Mouse (Mus musculus): ENCODE measurements around the gene Crabp2.
A peak's percentile ranks its signal among the peaks of the same experiment; 100 is the strongest.

The Crabp2 gene

GRCm38 (mm10) chr3:87927452-87927851 lies 21.0 kb upstream of the Crabp2 start:
- no peak for DNase-seq (ENCODE audit: low read depth, low spot score)

- DNase-seq (ENCODE audit: low read depth, low spot score) = no peak
Measured at GRCm38 (mm10) chr3:87929341-87930077, 19.0 kb upstream of the Crabp2 start.

- peak; percentile 100 for DNase-seq (ENCODE audit: low read depth, low spot score)
Measured at GRCm38 (mm10) chr3:87930078-87930795, 18.2 kb upstream of the Crabp2 start, which contains the start of the genes Isg20l2 and Rrnad1. TSS of gene Isg20l2 (plus strand) at chr3:87930314. TSS of gene Rrnad1 (minus strand) at chr3:87930717.

- DNase-seq (ENCODE audit: low read depth, low spot score) = no peak
Measured at GRCm38 (mm10) chr3:87934026-87934425, 14.4 kb upstream of the Crabp2 start.

GRCm38 (mm10) chr3:87934501-87934900 lies 14.0 kb upstream of the Crabp2 start:
- DNase-seq (ENCODE audit: low read depth, low spot score) = no peak

- no peak for DNase-seq (ENCODE audit: low read depth, low spot score)
Measured at GRCm38 (mm10) chr3:87935201-87935600, 13.3 kb upstream of the Crabp2 start.

- DNase-seq (ENCODE audit: low read depth, low spot score) = peak; percentile 88
Measured at GRCm38 (mm10) chr3:87935776-87936175, 12.7 kb upstream of the Crabp2 start.

- DNase-seq (ENCODE audit: low read depth, low spot score) = no peak
Measured at GRCm38 (mm10) chr3:87940611-87941010, 7.9 kb upstream of the Crabp2 start.

- no peak for DNase-seq (ENCODE audit: low read depth, low spot score)
Measured at GRCm38 (mm10) chr3:87942471-87942870, 6.0 kb upstream of the Crabp2 start.

- DNase-seq (ENCODE audit: low read depth, low spot score) = no peak
Measured at GRCm38 (mm10) chr3:87943586-87943985, 4.9 kb upstream of the Crabp2 start.

GRCm38 (mm10) chr3:87944838-87945600 lies 3.4 kb upstream of the Crabp2 start:
- DNase-seq (ENCODE audit: low read depth, low spot score) = no peak

GRCm38 (mm10) chr3:87945781-87946540 lies 2.5 kb upstream of the Crabp2 start:
- no peak for DNase-seq (ENCODE audit: low read depth, low spot score)

GRCm38 (mm10) chr3:87946541-87946860 lies 2.0 kb upstream of the Crabp2 start:
- DNase-seq (ENCODE audit: low read depth, low spot score) = no peak

GRCm38 (mm10) chr3:87947056-87947810 lies 1.2 kb upstream of the Crabp2 start:
- DNase-seq (ENCODE audit: low read depth, low spot score) = peak; percentile 57

- no peak for DNase-seq (ENCODE audit: low read depth, low spot score)
Measured at GRCm38 (mm10) chr3:87947811-87948199, 661 bp upstream of the Crabp2 start.

- no peak for DNase-seq (ENCODE audit: low read depth, low spot score)
Measured at GRCm38 (mm10) chr3:87949266-87949954, 944 bp downstream of the Crabp2 start.

GRCm38 (mm10) chr3:87949955-87950515 lies 1.6 kb downstream of the Crabp2 start:
- no peak for DNase-seq (ENCODE audit: low read depth, low spot score)

- DNase-seq (ENCODE audit: low read depth, low spot score) = no peak
Measured at GRCm38 (mm10) chr3:87951946-87952345, 3.5 kb downstream of the Crabp2 start.

- DNase-seq (ENCODE audit: low read depth, low spot score) = no peak
Measured at GRCm38 (mm10) chr3:87952440-87952839, 4.0 kb downstream of the Crabp2 start.

GRCm38 (mm10) chr3:87958056-87958455 lies 9.6 kb downstream of the Crabp2 start:
- no peak for DNase-seq (ENCODE audit: low read depth, low spot score)

All from brain, adult 2 months (tissue).